Mouse (Mus musculus) G1E (cell line): ENCODE measurements around the gene Mrpl57. TPM values are rescaled to one million over a fixed set of nuclear protein-coding genes. Genes with fewer than 3 reads are reported as not detected.
A peak's percentile ranks its signal among the peaks of the same experiment; 100 is the strongest.

Experiments
- ATAC-seq: 2 replicates; pipeline ENCODE4 v1.8.0; 2016; ENCODE audit warnings: mild to moderate bottlenecking; ENCODE audit not compliant: insufficient number of reproducible peaks, poor library complexity, low FRiP score, severe bottlenecking; ENCODE audit errors: extremely low read depth
- DNase-seq: peaks from one replicate; pipeline ENCODE4 v3.0.0; 2012; ENCODE audit warnings: low spot score
- H3K27me3 ChIP-seq: 2 replicates; pipeline ENCODE4 v1.6.1; 2012; ENCODE audit warnings: mild to moderate bottlenecking, low read length, inconsistent platforms; ENCODE audit not compliant: insufficient read depth
- H3K36me3 ChIP-seq: replicated peaks from 2 replicates; pipeline ENCODE3; 2012; ENCODE audit warnings: mild to moderate bottlenecking, inconsistent platforms
- H3K4me1 ChIP-seq: 2 replicates; pipeline ENCODE4 v1.6.1; 2012; ENCODE audit warnings: low read depth, low read length, inconsistent platforms, mixed read lengths; ENCODE audit not compliant: insufficient read depth
- H3K4me3 ChIP-seq: 2 replicates; pipeline ENCODE4 v1.5.1; 2012; ENCODE audit warnings: low read depth, mild to moderate bottlenecking, inconsistent platforms, low read length, moderate library complexity, mixed read lengths
- H3K9me3 ChIP-seq: replicated peaks from 2 replicates; pipeline ENCODE4 v1.6.1; 2012; ENCODE audit warnings: inconsistent platforms
- CTCF ChIP-seq: IDR thresholded peaks from 2 replicates; pipeline ENCODE4 v1.5.1; 2012; ENCODE audit warnings: low read depth, low read length, inconsistent platforms, mixed read lengths
- GATA1 ChIP-seq: IDR thresholded peaks from 2 replicates; pipeline ENCODE4 v1.6.1; 2012; ENCODE audit warnings: borderline replicate concordance, low read length, inconsistent platforms, mixed read lengths
- GATA2 ChIP-seq: IDR thresholded peaks from 2 replicates; pipeline ENCODE4 v1.6.1; 2012; ENCODE audit warnings: low read depth, low read length, inconsistent platforms, borderline replicate concordance
- POLR2AphosphoS5 ChIP-seq: IDR thresholded peaks from 2 replicates; pipeline ENCODE4 v1.6.1; 2012; ENCODE audit warnings: low read depth, low read length, inconsistent platforms; ENCODE audit not compliant: insufficient replicate concordance
- TAL1 ChIP-seq: conservative IDR thresholded peaks from 2 replicates; pipeline ENCODE4 v1.6.1; 2012; ENCODE audit warnings: low read depth, low read length, inconsistent platforms, mixed read lengths
- polyA plus RNA-seq: library from polyadenylated mRNA; stranded (reverse); fragments of >175 nt; gene quantifications from 2 replicates; pipeline ENCODE4 v1.2.3, GENCODE M21; 2012
- total RNA-seq, 2 experiments: library from RNA; stranded (forward) in 1 of 2; stranded (reverse) in 1 of 2; fragments of 200-1000 nt in 1 of 2; fragments of >200 nt in 1 of 2; fragmentation: Nextera tagmentation in 1 of 2; gene quantifications; 2 replicates each; pipeline ENCODE4 v1.2.3; 2014 to 2017

Mrpl57 gene
- total and polyA plus RNA-seq, 3 experiments: 87.8 to 282 (median 125) TPM

- H3K36me3 ChIP-seq: peaks cover 32% of the 10 kb centered on the region
- no peaks in the 10 kb centered on the region for H3K9me3 ChIP-seq
- peak; percentile 98 for ATAC-seq
- TF ChIP-seq GATA1: no peak
- TF ChIP-seq POLR2AphosphoS5: no peak
- TF ChIP-seq TAL1: no peak
- no peak for TF ChIP-seq CTCF
- TF ChIP-seq GATA2: no peak
- peaks cover 26% of the 10 kb centered on the region for H3K4me1 ChIP-seq
- peak within 1 kb of the TSS; percentile 94 for H3K4me3 ChIP-seq
- peak; percentile 80 for DNase-seq
- H3K27me3 ChIP-seq: peaks cover 3% of the 10 kb centered on the region; the same call in 1 of the 2 replicates
Observed at GRCm38 (mm10) chr14:57797991-57798931, 27.8 kb upstream of the Mrpl57 start, which contains the start of gene Sap18. Sap18 (plus strand) TSS chr14:57798180.

GRCm38 (mm10) chr14:57803731-57804130, 22.3 kb upstream of the Mrpl57 start:
- peaks cover 84% of the 10 kb centered on the region for H3K36me3 ChIP-seq

GRCm38 (mm10) chr14:57808558-57808957, 17.5 kb upstream of the Mrpl57 start:
- Histone ChIP-seq H3K4me1 (peaks cover 16% of the 10 kb centered on the region; the same call in 1 of the 2 replicates), H3K9me3 (no peaks in the 10 kb centered on the region), H3K36me3 (peaks cover 91% of the 10 kb centered on the region), H3K27me3 (no peaks in the 10 kb centered on the region), H3K4me3 (no peak overlapping the region)
- TF ChIP-seq CTCF (no peak), TAL1 (no peak), GATA1 (no peak), POLR2AphosphoS5 (no peak)
- DNase-seq (peak; percentile 24), ATAC-seq (peak; percentile 64)

More at GRCm38 (mm10) chr14:57803731-57804130, 22.3 kb upstream of the Mrpl57 start:
- ATAC-seq (no peak), DNase-seq (no peak)
- Histone ChIP-seq H3K4me3 (no peak overlapping the region), H3K9me3 (no peaks in the 10 kb centered on the region), H3K4me1 (peaks cover 25% of the 10 kb centered on the region), H3K27me3 (no peaks in the 10 kb centered on the region)
- no peak for TF ChIP-seq POLR2AphosphoS5
- TF ChIP-seq GATA1: no peak
- no peak for TF ChIP-seq GATA2
- TF ChIP-seq CTCF: no peak
- TF ChIP-seq TAL1: no peak

DNA sequence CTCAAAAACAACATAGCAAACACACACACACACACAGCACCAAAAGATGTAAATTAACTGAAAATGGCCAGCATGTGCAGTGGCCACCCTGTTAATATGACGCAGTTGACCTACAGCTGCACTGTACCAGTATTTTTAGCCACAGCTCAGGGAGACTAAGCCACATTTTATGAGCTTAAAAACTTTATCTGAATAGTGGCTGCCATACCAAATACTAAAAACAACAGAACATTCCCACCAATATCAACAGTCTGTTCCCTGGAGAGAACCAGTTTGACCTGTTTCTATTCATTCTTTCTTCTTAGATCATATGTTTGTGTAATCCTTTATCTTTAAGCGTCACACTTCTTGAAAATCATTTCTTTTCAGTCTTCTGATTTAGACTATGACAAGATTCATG, 15.1 kb upstream of the Mrpl57 start:
- H3K4me3 ChIP-seq: no peak overlapping the region
- H3K9me3 ChIP-seq: no peaks in the 10 kb centered on the region
- H3K36me3 ChIP-seq: peaks cover 90% of the 10 kb centered on the region
- ATAC-seq (no peak), DNase-seq (no peak)
- H3K4me1 ChIP-seq: peaks cover 16% of the 10 kb centered on the region; the same call in 1 of the 2 replicates
- no peaks in the 10 kb centered on the region for H3K27me3 ChIP-seq
- TF ChIP-seq TAL1 (no peak), GATA1 (no peak), POLR2AphosphoS5 (no peak), GATA2 (no peak)

GRCm38 (mm10) chr14:57811844-57812243, 14.2 kb upstream of the Mrpl57 start:
- Histone ChIP-seq H3K4me3 (no peak overlapping the region), H3K9me3 (no peaks in the 10 kb centered on the region), H3K36me3 (peaks cover 89% of the 10 kb centered on the region), H3K27me3 (no peaks in the 10 kb centered on the region), H3K4me1 (peaks cover 16% of the 10 kb centered on the region; the same call in 1 of the 2 replicates)
- DNase-seq (no peak), ATAC-seq (no peak)
- no peak for TF ChIP-seq POLR2AphosphoS5
- no peak for TF ChIP-seq GATA2
- TF ChIP-seq CTCF: no peak
- TF ChIP-seq TAL1: no peak
- TF ChIP-seq GATA1: no peak

DNA sequence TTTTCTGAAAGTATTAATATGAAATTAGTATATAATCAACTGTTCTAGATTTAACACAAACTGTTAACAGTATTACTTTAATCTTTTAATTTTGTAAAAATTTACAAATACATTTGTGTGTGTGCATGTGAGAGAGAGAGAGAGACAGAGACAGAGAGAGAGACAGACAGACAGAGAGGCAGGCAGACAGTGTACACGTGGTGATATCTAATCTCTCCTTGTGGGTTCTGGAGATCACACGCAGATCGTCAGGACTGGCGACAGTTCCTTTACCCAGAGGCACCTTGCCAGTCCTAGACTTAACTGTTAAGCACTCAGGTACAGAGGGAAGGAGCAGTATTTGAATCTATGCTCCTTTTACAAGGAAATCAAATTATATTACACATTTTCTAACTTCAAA, 5.2 kb upstream of the Mrpl57 start:
- Histone ChIP-seq H3K9me3 (no peaks in the 10 kb centered on the region), H3K4me1 (peaks cover 31% of the 10 kb centered on the region), H3K27me3 (no peaks in the 10 kb centered on the region), H3K36me3 (peaks cover 77% of the 10 kb centered on the region), H3K4me3 (no peak overlapping the region)
- ATAC-seq (no peak), DNase-seq (no peak)
- TF ChIP-seq GATA1: no peak
- no peak for TF ChIP-seq POLR2AphosphoS5
- TF ChIP-seq TAL1: no peak
- TF ChIP-seq GATA2: no peak
- TF ChIP-seq CTCF: no peak
